Mouse (Mus musculus) C2C12 (cell line): Measurements from ENCODE around the gene Cabin1. TPM values are rescaled to one million over a fixed set of nuclear protein-coding genes. Genes with fewer than 3 reads are reported as not detected.

Source experiments
- H3K27me3 ChIP-seq: one replicate; pipeline ENCODE4 v1.6.1; 2011; ENCODE audit not compliant: control insufficient read depth, insufficient read depth, insufficient read length
- H3K36me3 ChIP-seq: one replicate; pipeline ENCODE4 v1.6.1; 2011; ENCODE audit not compliant: control insufficient read depth, insufficient read depth
- H3K4me3 ChIP-seq: one replicate; pipeline ENCODE4 v1.5.1; 2011; ENCODE audit warnings: mild to moderate bottlenecking, control low read depth; ENCODE audit not compliant: poor library complexity, insufficient read depth, severe bottlenecking
- H3K79me2 ChIP-seq: one replicate; pipeline ENCODE4 v1.6.1; 2011; ENCODE audit not compliant: control insufficient read depth, insufficient read depth
- H3K79me3 ChIP-seq: one replicate; pipeline ENCODE4 v1.6.1; 2011; ENCODE audit warnings: low read depth, control low read depth
- H3ac ChIP-seq: one replicate; pipeline ENCODE3; 2011; ENCODE audit warnings: low read depth; ENCODE audit not compliant: control insufficient read depth, insufficient read length
- CEBPB ChIP-seq: IDR thresholded peaks from one replicate; pipeline ENCODE4 v1.6.1; 2011; ENCODE audit warnings: low read depth, mild to moderate bottlenecking, control low read depth, moderate library complexity
- CTCF ChIP-seq: IDR thresholded peaks from one replicate; pipeline ENCODE4 v1.5.1; 2011; ENCODE audit not compliant: control insufficient read depth, insufficient read depth, insufficient read length
- FOSL1 ChIP-seq: IDR thresholded peaks from one replicate; pipeline ENCODE4 v1.8.0; 2011; ENCODE audit warnings: mild to moderate bottlenecking, low read length; ENCODE audit not compliant: poor library complexity, insufficient read depth, severe bottlenecking
- MAX ChIP-seq: IDR thresholded peaks from one replicate; pipeline ENCODE4 v1.6.1; 2011; ENCODE audit warnings: mild to moderate bottlenecking, control low read depth
- MYOD1 ChIP-seq: IDR thresholded peaks from one replicate; pipeline ENCODE4 v1.6.1; 2011; ENCODE audit warnings: low read depth; ENCODE audit not compliant: control insufficient read depth, insufficient read length
- MYOG ChIP-seq: IDR thresholded peaks from one replicate; pipeline ENCODE4 v1.6.1; 2011; ENCODE audit not compliant: control insufficient read depth, insufficient read length; ENCODE audit errors: extremely low read depth
- USF1 ChIP-seq: IDR thresholded peaks from one replicate; pipeline ENCODE4 v1.6.1; 2011; ENCODE audit warnings: low read depth, mild to moderate bottlenecking, control low read depth, moderate library complexity
- polyA plus RNA-seq: library from polyadenylated mRNA; unstranded; fragments of >200 nt; fragmentation: generic; extraction: Trizol; gene quantifications from one replicate; pipeline ENCODE4 v1.2.1, GENCODE M21; 2012; ENCODE audit warnings: missing spikeins

Gene Cabin1
- polyA plus RNA-seq, 1 experiment: 24.5 TPM

GRCm38 (mm10) chr10:75703504-75703903, 60.6 kb downstream of the Cabin1 start:
- Histone ChIP-seq H3ac (no peak overlapping the region), H3K27me3 (no peaks in the 10 kb centered on the region), H3K79me3 (no peaks in the 10 kb centered on the region), H3K4me3 (no peak overlapping the region), H3K79me2 (no peaks in the 10 kb centered on the region), H3K36me3 (peaks cover 34% of the 10 kb centered on the region)
- TF ChIP-seq FOSL1 (no peak), MYOD1 (no peak), MAX (no peak), MYOG (no peak), USF1 (no peak)

GRCm38 (mm10) chr10:75702494-75702893, 61.6 kb downstream of the Cabin1 start:
- Histone ChIP-seq H3K4me3 (no peak overlapping the region), H3K36me3 (peaks cover 39% of the 10 kb centered on the region)
- TF ChIP-seq CEBPB (no peak), MAX (no peak), MYOD1 (no peak), CTCF (no peak), FOSL1 (no peak), MYOG (no peak), USF1 (no peak)

GRCm38 (mm10) chr10:75701280-75701679, 62.9 kb downstream of the Cabin1 start:
- Histone ChIP-seq H3K4me3 (no peak overlapping the region), H3K36me3 (peaks cover 51% of the 10 kb centered on the region), H3K27me3 (no peaks in the 10 kb centered on the region), H3K79me2 (no peaks in the 10 kb centered on the region), H3K79me3 (no peaks in the 10 kb centered on the region), H3ac (no peak overlapping the region)
- no peak for TF ChIP-seq MAX
- no peak for TF ChIP-seq CEBPB
- TF ChIP-seq MYOG: no peak
- no peak for TF ChIP-seq USF1
- no peak for TF ChIP-seq CTCF
- TF ChIP-seq FOSL1: no peak
- TF ChIP-seq MYOD1: no peak

More at GRCm38 (mm10) chr10:75702494-75702893, 61.6 kb downstream of the Cabin1 start:
- no peaks in the 10 kb centered on the region for H3K27me3 ChIP-seq
- H3K79me2 ChIP-seq: no peaks in the 10 kb centered on the region
- no peaks in the 10 kb centered on the region for H3K79me3 ChIP-seq
- no peak overlapping the region for H3ac ChIP-seq

DNA sequence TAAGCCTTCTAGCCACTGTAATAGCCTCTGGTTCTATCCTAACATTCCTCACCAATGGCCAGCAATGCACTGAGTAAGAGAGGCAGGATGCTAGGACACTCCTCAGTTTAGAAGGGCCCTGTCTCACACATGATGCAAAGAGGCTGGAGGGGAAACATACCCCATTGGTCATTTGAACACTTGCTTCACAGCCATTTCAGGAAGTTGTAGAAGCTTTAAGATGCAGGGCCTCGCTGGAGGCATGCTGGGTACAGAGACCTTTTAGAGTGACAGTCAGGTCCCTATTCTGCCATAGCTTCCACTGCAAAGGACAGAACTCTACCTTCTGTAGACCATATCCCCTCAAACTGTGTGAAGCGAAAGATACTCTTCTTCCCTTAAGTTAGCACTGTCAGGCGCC, 66.4 kb downstream of the Cabin1 start:
- H3K36me3 ChIP-seq: peaks cover 76% of the 10 kb centered on the region

DNA sequence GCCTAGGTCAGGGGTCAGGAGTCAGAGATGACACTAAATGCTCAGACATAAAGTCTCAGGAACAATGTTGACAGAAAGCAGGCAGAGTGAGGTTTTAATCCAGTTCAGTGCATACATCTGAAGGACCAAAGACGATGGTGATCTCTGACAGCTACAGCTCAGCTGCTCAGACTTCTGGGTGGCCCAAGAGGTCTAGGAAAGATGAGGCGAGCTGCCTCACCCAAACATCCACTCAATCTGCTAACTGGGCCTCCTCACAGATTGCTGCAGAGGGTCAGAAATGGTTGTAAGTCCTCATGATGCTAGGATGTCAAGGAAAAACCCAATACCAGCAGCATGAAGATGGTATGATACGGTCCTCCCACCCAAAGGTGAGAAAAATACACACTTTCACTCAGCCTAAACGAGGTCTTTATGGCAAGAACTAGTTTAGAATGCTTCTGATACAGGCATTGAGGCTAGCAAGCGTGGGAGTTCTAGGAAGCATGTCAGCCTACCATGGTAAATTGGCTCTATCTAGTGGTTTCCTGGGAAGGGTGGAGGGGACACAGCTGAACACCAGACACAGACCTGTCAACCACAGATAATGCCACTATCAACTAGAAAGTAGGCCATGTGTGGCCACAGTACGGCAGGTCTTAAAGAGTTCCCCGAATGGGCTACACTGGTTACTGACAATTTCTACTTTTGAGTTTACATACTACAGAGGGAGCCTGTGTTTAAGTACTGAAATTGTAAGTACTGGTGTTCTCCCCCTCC, 67.4 kb downstream of the Cabin1 start:
- Histone ChIP-seq H3ac (no peak overlapping the region), H3K36me3 (peaks cover 81% of the 10 kb centered on the region), H3K4me3 (no peak overlapping the region), H3K79me2 (no peaks in the 10 kb centered on the region), H3K27me3 (no peaks in the 10 kb centered on the region), H3K79me3 (no peaks in the 10 kb centered on the region)
- TF ChIP-seq MYOD1: no peak
- TF ChIP-seq CEBPB: no peak
- TF ChIP-seq CTCF: no peak
- TF ChIP-seq FOSL1: no peak
- no peak for TF ChIP-seq MAX
- TF ChIP-seq MYOG: no peak
- no peak for TF ChIP-seq USF1

More for the DNA sequence above, 66.4 kb downstream of the Cabin1 start:
- H3K4me3 ChIP-seq: no peak overlapping the region
- TF ChIP-seq FOSL1 (no peak), CEBPB (no peak), CTCF (no peak), MAX (no peak), MYOG (no peak), MYOD1 (no peak), USF1 (no peak)
- H3K79me2 ChIP-seq: no peaks in the 10 kb centered on the region
- no peaks in the 10 kb centered on the region for H3K27me3 ChIP-seq
- H3ac ChIP-seq: no peak overlapping the region
- H3K79me3 ChIP-seq: no peaks in the 10 kb centered on the region

DNA sequence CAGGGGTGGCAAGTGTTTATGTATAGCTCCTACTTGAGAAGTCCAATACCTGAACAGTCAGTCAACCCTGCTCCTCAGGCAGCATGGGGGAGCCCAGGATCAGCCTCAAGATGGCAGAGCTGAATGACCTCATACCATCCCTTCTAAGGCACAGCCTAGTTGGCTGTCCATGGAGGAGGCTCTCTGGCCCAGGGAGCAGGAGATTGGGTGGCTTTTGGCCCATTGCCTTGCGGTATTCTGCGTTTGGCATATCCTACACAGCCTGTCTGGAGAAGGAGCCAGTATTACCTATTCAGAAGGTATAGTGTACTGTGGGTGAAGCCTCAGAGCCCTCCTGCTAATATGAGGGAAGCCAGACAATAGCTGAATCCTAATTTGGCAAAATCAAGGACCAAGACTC, 68.6 kb downstream of the Cabin1 start:
- no peak overlapping the region for H3ac ChIP-seq
- H3K36me3 ChIP-seq: peaks cover 93% of the 10 kb centered on the region
- no peak for TF ChIP-seq USF1
- TF ChIP-seq MAX: no peak
- no peak for TF ChIP-seq FOSL1
- no peak for TF ChIP-seq CTCF
- no peak for TF ChIP-seq MYOD1
- TF ChIP-seq CEBPB: no peak
- no peak for TF ChIP-seq MYOG
- H3K4me3 ChIP-seq: no peak overlapping the region
- H3K79me2 ChIP-seq: no peaks in the 10 kb centered on the region
- H3K79me3 ChIP-seq: no peaks in the 10 kb centered on the region
- no peaks in the 10 kb centered on the region for H3K27me3 ChIP-seq
